Mouse (Mus musculus) erythroblast, embryonic 14.5 days (primary cell): ENCODE measurements around the gene Rnf220.

ENCODE experiments used
- GATA1 ChIP-seq: IDR thresholded peaks from 2 replicates; pipeline ENCODE4 v1.6.1; 2012; ENCODE audit warnings: low read length, inconsistent platforms, mixed read lengths
- TAL1 ChIP-seq: IDR thresholded peaks from 3 replicates; pipeline ENCODE4 v1.6.1; 2012; ENCODE audit warnings: low read length, inconsistent platforms, mixed read lengths

DNA sequence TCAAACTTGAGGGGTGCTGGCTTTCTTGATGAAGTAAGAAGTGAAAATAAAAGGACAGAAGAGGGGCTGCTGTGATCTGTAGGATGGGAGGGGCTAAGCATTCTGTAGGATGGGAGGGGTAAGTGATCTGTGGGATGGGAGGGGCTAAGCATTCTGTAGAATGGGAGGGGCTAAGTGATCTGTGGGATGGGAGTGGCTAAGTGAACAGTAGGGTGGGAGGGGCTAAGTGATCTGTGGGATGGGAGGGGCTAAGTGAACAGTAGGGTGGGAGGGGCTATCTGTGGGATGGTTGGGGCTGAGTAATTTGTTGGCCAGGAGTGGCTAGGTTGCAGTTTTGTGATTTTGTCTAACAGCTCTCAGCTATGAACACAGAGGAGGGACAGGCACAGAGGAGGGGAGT, 157.1 kb downstream of the Rnf220 start:
- TF ChIP-seq TAL1 (no peak), GATA1 (no peak)
